Mouse (Mus musculus): ENCODE measurements around the gene Frmd4a.
A peak's percentile ranks its signal among the peaks of the same experiment; 100 is the strongest.
"Not testable (repeated sequence)": the region's sequence is repeated elsewhere in the genome, so short reads cannot be mapped to it uniquely, and the experiment has no call there.

Gene Frmd4a

DNA sequence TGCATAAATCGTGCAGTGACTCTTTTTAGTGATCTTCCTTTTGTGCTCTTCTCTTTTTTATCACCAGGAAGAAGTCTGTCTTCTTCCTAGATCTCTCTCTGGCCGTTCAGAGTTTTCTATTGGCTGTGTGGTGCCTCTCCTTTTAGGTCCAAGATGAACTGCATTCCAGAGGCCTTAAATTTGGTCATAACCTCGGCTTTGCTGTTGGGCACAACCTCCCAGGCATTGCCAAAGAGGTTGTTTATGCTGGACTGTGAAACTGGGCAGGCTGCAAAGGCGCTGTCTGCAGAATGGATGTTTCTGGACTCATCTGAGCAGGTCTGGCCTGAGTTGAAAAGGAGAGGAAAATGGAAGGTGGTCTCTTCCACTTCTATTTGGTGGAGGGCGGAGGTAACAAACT, 560.8 kb downstream of the Frmd4a start:
- DNase-seq (ENCODE audit: low read depth, low spot score), result no peak

- DNase-seq (ENCODE audit: low read depth, low spot score), result no peak
Observed at GRCm38 (mm10) chr2:4579357-4580068, 562.0 kb downstream of the Frmd4a start.

GRCm38 (mm10) chr2:4580666-4581065, 563.1 kb downstream of the Frmd4a start:
- DNase-seq (ENCODE audit: low read depth, low spot score), result no peak

DNA sequence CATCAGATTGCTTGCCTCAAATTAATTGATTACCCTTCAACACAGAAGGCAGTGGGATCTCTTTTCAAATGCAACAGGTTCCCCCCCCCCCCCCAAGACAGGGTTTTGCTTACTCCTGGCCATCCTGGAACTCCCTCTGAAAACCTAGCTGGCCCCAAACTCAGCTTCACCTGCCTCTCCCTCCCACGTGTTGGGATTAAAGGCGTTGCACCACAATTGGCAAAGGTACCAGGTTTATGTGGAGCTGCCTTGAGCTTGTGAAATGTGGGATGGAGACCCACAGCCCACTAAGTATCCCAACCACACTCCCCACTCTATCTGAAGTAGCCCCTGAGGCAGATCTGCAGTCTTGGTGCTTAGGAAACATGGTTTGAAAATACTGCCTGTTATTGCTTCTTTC, 565.4 kb downstream of the Frmd4a start:
- DNase-seq (ENCODE audit: low read depth, low spot score), result no peak

GRCm38 (mm10) chr2:4584252-4584651, 566.7 kb downstream of the Frmd4a start:
- DNase-seq (ENCODE audit: low read depth, low spot score), result no peak

- no peak for DNase-seq (ENCODE audit: low read depth, low spot score)
Observed at GRCm38 (mm10) chr2:4586245-4586644, 568.7 kb downstream of the Frmd4a start.

- DNase-seq (ENCODE audit: low read depth, low spot score), result no peak
Observed at GRCm38 (mm10) chr2:4587685-4588409, 570.3 kb downstream of the Frmd4a start.

- no peak for DNase-seq (ENCODE audit: low read depth, low spot score)
Observed at GRCm38 (mm10) chr2:4591647-4592046, 574.1 kb downstream of the Frmd4a start.

DNA sequence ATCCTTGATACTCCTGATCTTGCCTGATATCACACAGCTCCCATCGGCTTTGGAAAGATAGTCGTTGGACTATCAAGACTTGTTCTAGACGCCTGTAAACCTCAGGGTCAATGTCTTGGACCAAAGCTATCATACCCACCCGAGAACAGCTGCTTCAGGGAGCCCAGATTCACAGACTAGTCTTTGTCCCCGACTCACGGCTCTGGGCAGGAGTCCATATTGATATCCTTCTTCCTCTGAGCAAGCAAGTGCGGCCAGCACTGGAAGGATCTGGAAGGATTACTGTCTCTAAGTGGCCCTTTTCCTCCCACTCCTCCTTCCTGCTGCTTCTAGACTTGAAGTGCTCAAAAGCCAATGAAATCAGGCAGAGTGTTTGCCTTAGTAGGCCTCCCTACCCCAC, 575.1 kb downstream of the Frmd4a start:
- no peak for DNase-seq (ENCODE audit: low read depth, low spot score)

GRCm38 (mm10) chr2:4593433-4593832, 575.9 kb downstream of the Frmd4a start:
- peak; percentile 30 for DNase-seq (ENCODE audit: low read depth, low spot score)

DNA sequence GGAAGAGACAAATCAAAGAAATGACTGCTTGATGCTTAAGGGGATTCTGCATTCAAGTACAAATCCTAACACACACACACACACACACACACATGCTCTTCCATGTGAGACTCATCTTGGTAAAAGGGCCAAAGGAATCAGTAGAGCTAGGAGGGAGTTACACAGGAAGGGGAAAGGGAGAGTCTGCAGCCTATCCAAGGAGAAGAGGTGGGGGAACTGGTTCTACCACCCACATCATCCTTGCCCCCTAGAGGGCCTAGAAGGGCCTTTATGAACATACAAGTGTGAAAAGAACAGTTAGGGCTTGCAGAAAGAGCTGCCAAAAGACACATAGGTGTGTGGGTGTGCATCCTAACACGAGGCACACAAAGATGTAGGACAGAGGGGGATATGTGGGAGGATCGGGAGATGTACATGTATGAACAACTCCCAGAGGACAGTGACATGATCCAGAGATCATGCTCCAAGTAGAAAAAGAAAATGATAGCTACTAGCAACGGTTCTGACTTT, 576.4 kb downstream of the Frmd4a start:
- no peak for DNase-seq (ENCODE audit: low read depth, low spot score)

DNA sequence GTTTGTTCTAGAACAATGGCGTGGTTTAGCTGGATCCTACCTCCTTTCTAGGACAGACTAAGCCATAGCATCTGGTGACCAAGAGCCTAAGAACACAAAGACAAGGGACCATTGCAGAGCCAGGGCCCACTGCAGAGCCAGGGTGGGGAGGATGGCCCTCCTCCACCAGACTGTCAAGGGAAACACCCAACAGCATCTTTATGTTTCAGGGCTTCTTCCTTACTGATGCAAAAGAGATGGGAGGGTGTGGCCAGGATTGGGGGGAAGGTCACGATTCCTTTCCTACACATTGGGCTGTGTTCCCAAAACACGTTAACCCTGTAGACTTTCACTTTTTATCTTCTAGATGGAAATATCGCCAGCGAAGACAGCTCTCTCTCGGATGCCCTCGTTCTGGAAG, 579.5 kb downstream of the Frmd4a start:
- DNase-seq (ENCODE audit: low read depth, low spot score), result no peak

DNA sequence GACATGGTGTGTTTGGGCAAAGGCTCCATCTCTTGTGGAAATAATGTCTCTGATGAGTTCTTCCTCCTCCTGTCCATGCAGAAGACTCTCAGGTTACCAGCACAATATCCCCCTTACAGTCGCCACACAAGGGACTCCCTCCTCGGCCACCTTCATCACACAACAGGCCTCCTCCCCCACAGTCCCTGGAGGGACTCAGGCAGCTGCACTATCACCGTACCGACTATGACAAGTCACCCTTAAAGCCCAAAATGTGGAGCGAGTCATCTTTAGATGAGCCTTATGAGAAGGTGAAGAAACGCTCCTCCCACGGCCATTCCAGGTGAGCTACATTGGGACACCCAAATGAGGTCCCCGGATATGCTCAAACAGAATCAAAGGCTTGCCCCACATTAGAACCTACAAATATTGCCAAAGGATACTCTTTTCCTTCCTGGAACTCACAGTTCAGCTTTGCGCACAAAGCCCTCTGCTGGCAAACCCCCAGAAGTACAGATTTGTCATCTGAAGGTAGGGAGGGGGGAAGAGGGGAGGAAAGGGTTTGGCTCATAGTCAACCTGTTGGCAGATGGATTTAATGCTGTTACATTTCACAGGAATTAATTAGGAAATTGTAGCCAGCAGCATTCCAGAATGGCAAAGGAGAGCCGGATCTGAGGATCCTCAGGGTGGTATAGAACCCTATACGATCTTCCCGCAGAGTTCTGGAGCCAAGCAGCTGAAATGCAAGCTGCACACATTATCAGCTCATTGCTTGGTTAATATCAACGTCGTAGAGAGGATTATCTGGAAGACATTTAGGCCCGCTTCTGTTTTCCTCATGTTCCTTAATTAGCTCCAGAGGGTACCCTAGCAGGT, 583.7 kb downstream of the Frmd4a start:
- peak; percentile 37 for DNase-seq (ENCODE audit: low read depth, low spot score)

DNA sequence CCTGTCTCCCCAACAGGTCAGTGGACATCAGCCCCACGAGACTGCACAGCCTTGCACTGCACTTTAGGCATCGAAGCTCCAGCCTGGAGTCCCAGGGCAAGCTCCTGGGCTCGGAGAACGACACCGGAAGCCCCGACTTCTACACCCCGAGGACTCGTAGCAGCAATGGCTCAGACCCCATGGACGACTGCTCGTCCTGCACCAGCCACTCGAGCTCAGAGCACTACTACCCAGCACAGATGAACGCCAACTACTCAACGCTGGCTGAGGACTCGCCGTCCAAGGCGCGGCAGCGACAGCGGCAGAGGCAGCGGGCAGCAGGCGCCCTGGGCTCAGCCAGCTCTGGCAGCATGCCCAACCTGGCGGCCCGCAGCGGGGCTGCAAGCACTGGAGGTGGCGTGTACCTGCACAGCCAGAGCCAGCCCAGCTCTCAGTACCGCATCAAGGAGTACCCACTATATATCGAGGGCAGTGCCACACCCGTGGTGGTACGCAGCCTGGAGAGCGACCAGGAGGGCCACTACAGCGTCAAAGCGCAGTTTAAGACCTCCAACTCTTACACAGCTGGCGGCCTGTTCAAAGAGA, 585.9 kb downstream of the Frmd4a start:
- no peak for DNase-seq (ENCODE audit: low read depth, low spot score)

GRCm38 (mm10) chr2:4606559-4606958, 589.0 kb downstream of the Frmd4a start:
- DNase-seq (ENCODE audit: low read depth, low spot score), result no peak

DNA sequence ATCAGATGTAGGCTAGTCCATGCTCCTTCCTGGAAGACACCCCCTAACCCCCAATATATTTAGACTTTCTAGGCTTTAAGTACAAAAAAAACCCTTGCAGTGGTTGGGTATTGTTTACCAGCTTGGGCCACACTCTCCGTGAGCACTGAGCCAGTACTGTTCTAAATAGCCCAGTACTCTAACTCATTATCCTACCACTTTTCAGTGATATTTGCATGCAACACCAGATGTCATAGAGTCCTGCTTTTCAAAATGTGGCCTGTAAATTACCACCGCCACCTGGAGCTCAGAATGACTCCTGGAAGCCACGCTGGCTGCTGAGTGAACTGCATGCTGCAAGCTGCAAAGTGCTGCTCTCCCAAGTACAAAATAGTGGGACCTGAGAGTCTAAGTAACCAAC, 590.7 kb downstream of the Frmd4a start:
- no peak for DNase-seq (ENCODE audit: low read depth, low spot score)

GRCm38 (mm10) chr2:4609433-4609832, 591.9 kb downstream of the Frmd4a start:
- no peak for DNase-seq (ENCODE audit: low read depth, low spot score)

DNA sequence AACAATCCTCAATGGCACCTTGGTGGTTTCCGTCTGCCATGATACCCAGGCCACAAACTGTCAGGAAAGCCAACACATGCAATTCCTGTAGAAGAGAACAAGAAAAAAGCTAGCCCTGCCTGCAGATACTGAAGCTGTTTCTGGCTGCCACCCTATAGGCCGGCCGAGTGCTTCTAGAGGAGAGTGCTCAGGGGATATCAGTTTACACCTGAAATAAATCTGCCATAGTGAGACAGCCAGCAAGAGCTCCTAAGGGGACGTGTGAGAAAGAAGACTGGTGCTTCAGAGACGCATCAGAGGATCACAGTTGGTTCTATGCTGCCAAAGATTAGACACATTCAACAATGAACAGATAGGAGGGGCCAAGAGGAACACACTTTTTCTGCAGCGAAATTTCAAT, 593.8 kb downstream of the Frmd4a start:
- no peak for DNase-seq (ENCODE audit: low read depth, low spot score)

- no peak for DNase-seq (ENCODE audit: low read depth, low spot score)
Observed at GRCm38 (mm10) chr2:4611704-4612103, 594.2 kb downstream of the Frmd4a start.

GRCm38 (mm10) chr2:4614276-4614929, 596.9 kb downstream of the Frmd4a start:
- not testable (repeated sequence) for DNase-seq (ENCODE audit: low read depth, low spot score)

GRCm38 (mm10) chr2:4615014-4615546, 597.6 kb downstream of the Frmd4a start:
- no peak for DNase-seq (ENCODE audit: low read depth, low spot score)
